Mouse (Mus musculus): Measurements from ENCODE around the gene Nos1.
"Not testable (repeated sequence)": the region's sequence is repeated elsewhere in the genome, so short reads cannot be mapped to it uniquely, and the experiment has no call there.

The Nos1 gene

GRCm38 (mm10) chr5:117839501-117839900 is 58.7 kb downstream of the Nos1 start:
- DNase-seq (ENCODE audit: low spot score in 2 of 2) = no peak

DNA sequence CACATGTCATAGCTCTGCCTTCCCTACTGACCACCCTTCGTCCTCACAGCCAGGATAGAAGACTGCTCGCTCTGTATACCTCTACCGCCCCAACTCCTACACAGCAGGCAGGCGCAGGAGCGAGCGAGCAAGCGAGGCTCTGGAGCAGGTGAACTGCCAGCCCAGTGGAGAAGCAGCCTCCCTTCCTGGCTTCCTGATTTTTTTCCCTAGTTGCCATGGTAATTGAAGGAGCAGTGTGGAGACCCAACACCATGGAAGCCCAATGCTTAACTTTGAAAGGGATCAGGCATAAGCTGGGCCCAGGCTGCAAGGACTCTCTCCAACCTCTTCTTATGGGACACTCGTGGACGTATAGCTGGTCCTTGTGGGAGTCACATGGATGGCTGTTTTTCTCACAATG is 59.4 kb downstream of the Nos1 start:
- peak in 1 of 2 experiments; percentile 17 for DNase-seq (ENCODE audit: low spot score in 2 of 2)

- DNase-seq (ENCODE audit: low spot score in 2 of 2) = peak in 1 of 2 experiments; percentile 14
These were observed 60.2 kb downstream of the Nos1 start for GRCm38 (mm10) chr5:117840988-117841387.

GRCm38 (mm10) chr5:117841651-117842347 is 61.0 kb downstream of the Nos1 start:
- peak in 1 of 2 experiments; percentile 28 for DNase-seq (ENCODE audit: low spot score in 2 of 2)

GRCm38 (mm10) chr5:117842699-117843098 is 61.9 kb downstream of the Nos1 start:
- no peak for DNase-seq (ENCODE audit: low spot score in 2 of 2)

GRCm38 (mm10) chr5:117844611-117845010 is 63.8 kb downstream of the Nos1 start:
- DNase-seq (ENCODE audit: low spot score in 2 of 2) = no peak

GRCm38 (mm10) chr5:117850474-117850873 is 69.6 kb downstream of the Nos1 start:
- no peak for DNase-seq (ENCODE audit: low spot score in 2 of 2)

DNA sequence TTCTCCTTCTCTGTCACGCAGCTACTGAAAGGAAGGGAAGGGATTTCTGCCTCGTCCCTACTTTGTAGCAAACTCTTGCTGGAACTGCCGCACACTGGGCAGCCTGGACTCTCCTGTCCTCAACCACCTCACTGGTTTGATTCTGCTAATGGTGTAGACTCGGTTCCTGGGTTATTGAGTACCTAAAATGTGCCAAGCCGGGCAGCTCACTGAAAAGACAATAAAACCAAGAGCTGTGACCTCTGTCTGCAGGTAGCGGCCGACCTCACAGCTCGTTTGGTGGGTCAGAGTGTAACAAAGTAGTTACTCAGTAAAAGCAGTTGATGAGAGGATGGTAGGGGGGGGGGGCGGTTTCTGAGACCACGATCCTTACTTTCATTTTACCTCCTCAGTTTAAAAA is 72.9 kb downstream of the Nos1 start:
- DNase-seq (ENCODE audit: low spot score in 2 of 2) = no peak

DNA sequence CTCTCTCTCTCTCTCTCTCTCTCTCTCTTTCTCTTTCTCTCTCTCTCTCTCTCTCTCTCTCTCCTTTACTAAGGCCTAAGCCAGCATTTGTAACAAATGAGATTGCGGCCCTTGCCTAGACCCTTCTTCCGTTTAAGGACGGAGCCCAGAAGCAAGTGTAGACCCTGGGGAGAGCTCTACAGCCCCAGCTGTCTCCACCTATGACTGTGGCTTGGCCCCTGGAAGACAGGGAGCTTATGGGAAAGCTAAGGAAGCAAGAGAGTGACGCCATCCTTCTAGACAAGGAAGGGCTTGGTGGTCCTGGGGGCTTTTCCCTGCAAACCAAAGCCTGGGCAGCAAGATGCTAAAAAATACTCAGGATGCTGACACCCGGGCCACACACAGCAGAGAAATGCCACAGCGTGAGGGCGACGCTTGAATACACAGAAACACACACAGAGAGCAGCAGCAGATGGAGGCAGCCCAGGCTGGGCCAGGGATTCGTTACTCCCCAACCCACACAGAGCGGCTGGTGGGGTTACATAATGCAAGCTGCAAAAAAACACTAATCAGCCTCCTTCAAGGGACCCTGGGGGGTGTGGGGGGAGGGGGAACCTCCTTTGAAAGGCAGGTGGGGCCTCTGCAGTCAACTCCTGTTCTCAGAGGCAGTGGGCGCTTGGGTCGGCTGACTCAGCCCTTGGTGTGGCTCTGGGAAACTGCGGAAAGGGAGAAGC is 83.9 kb downstream of the Nos1 start:
- DNase-seq (ENCODE audit: low spot score in 2 of 2) = peak; percentile 64 to 78

DNA sequence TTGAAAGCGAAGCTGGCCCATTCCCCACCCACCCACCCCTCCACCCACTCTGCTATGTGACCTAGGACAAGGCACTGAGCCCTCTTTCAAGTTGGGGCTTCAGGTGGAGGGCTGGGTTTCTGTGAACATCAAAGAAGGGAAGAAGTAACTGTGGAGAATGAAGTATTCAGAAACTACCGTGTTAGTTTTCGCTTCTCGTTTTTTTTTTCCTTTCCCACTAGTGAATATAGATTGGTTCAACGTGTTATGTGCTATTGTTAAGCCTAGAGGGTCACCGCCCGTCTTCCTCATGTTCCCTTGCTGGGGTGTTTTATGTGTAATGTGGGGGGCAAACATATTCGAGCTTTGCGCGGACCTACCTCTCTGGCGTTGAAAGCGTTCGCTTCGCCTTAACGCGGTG is 85.0 kb downstream of the Nos1 start:
- DNase-seq (ENCODE audit: low spot score in 2 of 2) = no peak

DNA sequence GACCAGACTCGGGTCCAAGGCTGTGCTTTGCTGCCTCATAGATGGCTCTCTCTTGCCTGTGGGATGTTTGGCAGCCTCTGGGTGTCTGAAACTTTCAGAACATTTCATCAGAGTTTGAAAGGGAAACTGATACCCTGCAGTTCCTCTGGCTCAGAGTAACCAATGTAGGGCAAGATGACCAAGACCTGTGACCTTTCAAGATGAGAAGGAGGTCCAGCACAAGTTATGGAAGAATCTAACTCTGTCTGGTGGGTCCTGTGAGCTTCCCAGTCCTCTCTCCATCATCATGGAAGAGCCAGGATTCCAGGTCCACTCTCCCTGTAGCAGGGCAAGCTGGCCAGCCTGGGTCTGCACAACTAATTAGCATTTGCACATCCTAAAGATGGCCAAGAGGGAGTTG is 90.8 kb downstream of the Nos1 start:
- DNase-seq (ENCODE audit: low spot score in 2 of 2) = no peak

GRCm38 (mm10) chr5:117873807-117874206 is 93.0 kb downstream of the Nos1 start:
- no peak for DNase-seq (ENCODE audit: low spot score in 2 of 2)

GRCm38 (mm10) chr5:117874236-117874635 is 93.4 kb downstream of the Nos1 start:
- no peak for DNase-seq (ENCODE audit: low spot score in 2 of 2)

GRCm38 (mm10) chr5:117879136-117879535 is 98.3 kb downstream of the Nos1 start:
- DNase-seq (ENCODE audit: low spot score in 2 of 2) = no peak

- DNase-seq (ENCODE audit: low spot score in 2 of 2) = peak in 1 of 2 experiments; percentile 39
These were observed 100.2 kb downstream of the Nos1 start for GRCm38 (mm10) chr5:117880916-117881555.

DNA sequence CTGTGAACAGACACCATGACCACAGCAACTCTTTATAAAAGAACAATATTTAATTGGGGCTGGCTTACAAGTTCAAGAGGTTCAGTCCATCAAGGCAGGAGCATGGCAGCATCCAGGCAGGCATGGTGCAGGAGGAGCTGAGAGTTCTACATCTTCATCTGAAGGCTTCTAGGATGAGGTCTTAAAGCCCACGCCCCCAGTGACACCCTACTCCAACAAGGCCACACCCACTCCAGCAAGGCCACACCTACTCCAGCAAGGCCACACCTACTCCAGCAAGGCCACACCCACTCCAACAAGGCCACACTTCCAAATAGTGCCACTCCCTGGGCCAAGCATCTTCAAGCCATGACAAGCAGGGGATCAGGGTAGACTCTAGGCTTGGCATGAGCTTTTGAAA is 101.6 kb downstream of the Nos1 start:
- not testable (repeated sequence) for DNase-seq (ENCODE audit: low spot score in 2 of 2)

- DNase-seq (ENCODE audit: low spot score in 2 of 2) = no peak
These were observed 104.2 kb downstream of the Nos1 start for GRCm38 (mm10) chr5:117884991-117885390.

- DNase-seq (ENCODE audit: low spot score in 2 of 2) = no peak
These were observed 107.3 kb downstream of the Nos1 start for GRCm38 (mm10) chr5:117888126-117888525.

DNA sequence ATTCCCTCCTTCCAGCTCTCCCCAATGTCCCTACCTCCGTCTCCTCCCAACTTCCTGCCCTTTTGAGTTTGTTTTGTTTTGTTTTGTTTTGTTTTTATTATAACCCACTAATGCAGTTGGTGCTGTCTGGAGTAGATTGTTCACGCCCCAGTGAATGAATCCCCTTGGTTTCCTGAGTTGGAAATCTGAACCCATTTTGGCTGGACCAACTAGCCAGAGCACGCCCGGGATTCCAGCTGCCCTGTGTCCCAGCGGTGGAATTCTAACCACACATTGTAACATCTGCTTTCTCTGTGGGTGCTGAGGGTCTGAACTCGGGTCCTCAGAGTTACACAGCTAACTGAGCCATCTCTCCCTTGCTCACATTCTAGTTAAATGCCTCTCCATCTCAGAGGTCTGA is 108.1 kb downstream of the Nos1 start:
- no peak for DNase-seq (ENCODE audit: low spot score in 2 of 2)

GRCm38 (mm10) chr5:117889571-117889970 is 108.7 kb downstream of the Nos1 start:
- no peak for DNase-seq (ENCODE audit: low spot score in 2 of 2)

GRCm38 (mm10) chr5:117890871-117891270 is 110.0 kb downstream of the Nos1 start:
- DNase-seq (ENCODE audit: low spot score in 2 of 2) = no peak

GRCm38 (mm10) chr5:117891545-117891944 is 110.7 kb downstream of the Nos1 start:
- no peak for DNase-seq (ENCODE audit: low spot score in 2 of 2)

DNA sequence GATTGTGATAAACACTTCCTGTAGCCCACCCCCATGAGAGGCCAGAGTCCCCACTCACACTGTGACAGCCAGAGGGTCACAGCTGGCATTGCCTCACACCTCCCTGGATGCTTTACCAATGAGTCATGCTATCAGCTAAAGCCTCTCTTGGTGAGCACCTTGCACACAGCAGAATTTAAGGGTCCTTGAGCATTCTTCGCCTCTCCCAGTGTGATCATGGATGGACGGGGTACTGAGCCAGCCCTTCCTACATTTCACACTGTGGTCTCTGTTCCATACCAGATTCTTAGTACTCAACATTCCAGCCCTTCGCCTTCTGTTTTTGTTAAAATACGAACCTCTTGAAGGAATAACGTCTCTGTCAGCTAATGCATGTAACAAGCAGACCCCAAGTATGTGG is 113.2 kb downstream of the Nos1 start:
- DNase-seq (ENCODE audit: low spot score in 2 of 2) = no peak

Data from left cerebral cortex, adult 9 months (tissue).